Mouse (Mus musculus) cerebellum, adult 2 months (tissue): ENCODE results near the gene Adal.

ENCODE experiments used
- CTCF ChIP-seq: fragments of 200-500 bp; IDR thresholded peaks from 2 replicates; pipeline ENCODE4 v1.5.1; 2011; ENCODE audit warnings: low read depth, mild to moderate bottlenecking, control low read depth, low read length, moderate library complexity, borderline replicate concordance; ENCODE audit not compliant: insufficient read depth
- POLR2A ChIP-seq: fragments of 200-500 bp; IDR thresholded peaks from 2 replicates; pipeline ENCODE4 v1.6.1; 2011; ENCODE audit warnings: low read length, control low read depth, borderline replicate concordance; ENCODE audit not compliant: insufficient read depth

GRCm38 (mm10) chr2:121127536-121127935 is 12.7 kb upstream of the Adal start:
- TF ChIP-seq POLR2A = no peak
- no peak for TF ChIP-seq CTCF
